Mouse (Mus musculus) liver (tissue): Measurements from ENCODE around the gene Prkacb.

ENCODE experiments used
- DNase-seq: peaks from one replicate; pipeline ENCODE4 v3.0.0-alpha.2; 2020; ENCODE audit warnings: mixed read lengths

Gene Prkacb

DNA sequence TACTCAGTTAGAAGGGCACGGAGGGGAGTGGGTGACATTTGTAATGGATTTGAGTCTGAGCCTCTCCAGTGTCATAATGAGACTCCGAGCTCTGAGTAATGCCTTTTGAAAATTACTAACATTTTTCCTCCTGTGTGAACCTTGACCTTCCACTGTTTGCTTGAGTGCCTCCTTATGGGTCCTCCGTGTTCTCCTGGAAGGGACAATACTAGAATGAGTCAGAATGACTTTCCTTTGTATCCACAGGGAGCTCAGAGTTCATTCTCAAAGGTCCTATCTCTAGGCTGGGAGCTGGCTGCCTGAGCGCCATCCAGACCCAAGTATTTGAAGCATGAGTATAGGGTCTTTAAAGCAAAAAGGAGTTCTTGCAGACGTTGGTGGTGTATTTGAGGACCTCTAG lies 94.5 kb downstream of the Prkacb start:
- no peak for DNase-seq

DNA sequence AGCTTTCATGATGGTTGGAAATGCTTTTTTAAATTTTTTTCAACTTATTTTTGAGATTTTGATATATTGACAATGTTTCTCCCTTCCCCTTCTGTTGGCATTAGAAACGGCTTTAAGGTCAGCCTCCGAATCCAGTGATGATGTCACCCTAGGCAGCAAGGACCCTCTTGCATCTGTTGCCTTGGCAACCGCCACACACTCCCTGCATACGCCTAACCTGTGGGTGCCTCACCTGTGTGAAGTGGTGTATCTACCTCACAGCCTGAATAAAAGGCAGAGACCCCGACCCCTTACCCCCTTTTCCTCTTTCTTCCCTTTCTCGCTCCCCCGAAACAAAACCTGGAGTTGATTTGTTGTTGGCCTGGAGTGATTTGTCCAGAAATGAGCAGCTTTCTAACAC lies 100.5 kb downstream of the Prkacb start:
- no peak for DNase-seq

DNA sequence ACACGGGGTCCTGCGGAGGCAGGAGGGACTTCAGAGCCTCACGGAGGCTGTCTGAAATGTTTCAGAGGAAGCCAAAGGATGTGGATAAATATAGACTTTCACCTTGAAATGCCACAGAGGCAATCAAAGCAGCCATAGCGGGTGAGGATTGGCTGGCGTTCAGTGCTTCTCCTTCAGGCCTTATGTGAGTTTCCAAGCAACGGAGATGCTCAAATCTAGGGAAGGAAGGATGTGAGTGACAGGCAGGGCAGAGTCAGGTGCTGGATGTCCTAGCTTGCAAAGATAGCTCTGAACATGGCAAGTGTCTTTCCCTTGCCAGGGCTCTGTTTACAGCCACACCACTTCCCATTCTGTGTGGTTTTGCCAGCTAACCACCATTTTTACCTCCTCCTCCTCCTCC lies 101.2 kb downstream of the Prkacb start:
- DNase-seq = no peak

DNA sequence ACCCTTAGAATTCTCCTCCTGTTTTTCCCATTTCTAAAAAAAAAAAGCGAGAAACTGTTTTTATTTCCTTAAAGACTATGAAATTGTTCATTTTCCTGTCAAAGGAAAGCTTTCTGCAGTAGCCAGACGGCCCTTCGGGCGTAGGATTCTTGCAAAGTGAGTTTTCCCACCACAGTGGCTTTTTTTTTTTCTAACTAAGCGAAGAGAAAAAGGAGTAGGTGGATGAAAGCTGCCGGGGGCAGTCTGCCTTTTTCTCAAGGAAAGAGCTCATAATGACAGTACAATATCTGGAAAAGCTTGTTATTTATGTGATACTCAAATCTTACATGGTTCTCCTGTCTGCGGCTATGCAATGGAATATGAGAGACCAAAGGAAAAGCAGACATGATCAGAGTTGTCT lies 101.7 kb downstream of the Prkacb start:
- no peak for DNase-seq

DNA sequence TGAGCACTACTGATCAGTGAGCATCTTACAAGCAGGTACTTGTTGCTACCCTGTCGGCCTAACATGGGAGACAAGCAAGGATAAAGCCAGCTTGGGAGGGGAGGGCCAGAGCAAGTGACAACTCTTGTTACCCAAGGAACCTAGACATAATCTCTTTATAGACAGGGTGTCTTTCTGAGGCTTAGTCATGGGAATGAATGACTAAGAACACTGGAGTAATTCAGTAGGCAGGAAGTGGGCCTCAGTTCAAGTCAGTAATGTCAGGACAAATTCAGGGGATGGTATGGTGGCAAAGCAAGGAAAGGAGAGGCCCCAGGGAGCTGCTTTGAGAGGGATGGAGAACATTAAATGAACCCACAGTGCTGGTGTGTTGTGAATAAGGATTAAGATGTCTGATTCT lies 103.7 kb downstream of the Prkacb start:
- DNase-seq = no peak

DNA sequence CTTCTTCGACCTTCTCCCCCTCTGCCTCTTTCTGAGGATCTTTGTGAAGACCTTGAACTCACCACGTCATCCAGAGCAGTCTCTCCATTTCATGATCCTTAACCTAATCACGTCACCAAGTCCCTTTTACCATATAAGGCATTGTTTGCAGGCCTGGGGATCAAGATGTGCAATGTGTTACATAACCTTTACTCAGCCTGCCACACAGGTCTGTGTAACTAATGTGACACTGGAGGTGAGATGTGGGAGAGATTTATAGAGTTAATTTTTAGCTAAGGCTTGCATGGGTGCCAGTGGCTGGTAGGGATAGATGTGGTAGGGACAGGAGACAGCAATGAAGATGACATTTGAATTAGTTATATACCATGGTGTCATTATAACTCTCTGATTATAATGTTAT lies 104.4 kb downstream of the Prkacb start:
- no peak for DNase-seq

DNA sequence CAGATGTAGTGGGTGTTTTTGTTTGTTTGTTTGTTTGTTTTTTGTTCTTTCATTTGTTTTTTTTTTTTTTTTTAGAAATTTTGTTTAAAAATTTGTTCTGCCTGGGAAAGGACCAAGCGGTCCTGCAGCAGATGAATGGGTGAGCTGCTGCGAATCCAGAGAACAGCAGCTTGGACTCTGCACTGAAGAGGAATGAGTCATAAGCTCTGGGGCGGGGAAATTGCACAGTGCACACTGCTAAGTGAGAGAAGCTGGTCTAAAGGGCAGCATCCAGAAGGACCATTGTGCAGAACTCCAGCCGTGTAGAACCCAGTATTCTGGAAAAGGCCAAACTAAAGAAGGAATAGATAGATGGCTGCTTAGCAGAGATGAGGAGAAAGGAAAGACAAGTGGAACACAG lies 108.7 kb downstream of the Prkacb start:
- no peak for DNase-seq

DNA sequence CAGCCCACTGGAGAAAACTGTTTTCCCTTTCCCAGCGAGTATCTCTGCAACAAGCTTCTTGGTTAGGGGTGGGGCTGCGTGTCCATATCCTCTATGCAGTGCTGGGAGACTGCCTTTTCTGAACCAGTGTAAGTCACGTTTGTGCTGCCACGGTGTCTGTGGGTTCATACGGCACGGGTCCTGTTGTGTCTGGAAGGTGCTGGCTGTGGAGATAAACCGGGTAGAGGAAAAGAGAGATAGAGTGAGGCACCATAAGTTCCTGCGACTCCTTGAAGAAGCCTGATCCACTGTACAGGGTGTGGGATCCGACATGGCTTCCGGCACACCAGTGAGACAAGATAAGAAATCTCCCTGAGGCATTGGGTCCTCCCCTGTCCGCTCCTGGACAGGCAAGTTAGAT lies 112.7 kb downstream of the Prkacb start:
- DNase-seq = peak; percentile 67

DNA sequence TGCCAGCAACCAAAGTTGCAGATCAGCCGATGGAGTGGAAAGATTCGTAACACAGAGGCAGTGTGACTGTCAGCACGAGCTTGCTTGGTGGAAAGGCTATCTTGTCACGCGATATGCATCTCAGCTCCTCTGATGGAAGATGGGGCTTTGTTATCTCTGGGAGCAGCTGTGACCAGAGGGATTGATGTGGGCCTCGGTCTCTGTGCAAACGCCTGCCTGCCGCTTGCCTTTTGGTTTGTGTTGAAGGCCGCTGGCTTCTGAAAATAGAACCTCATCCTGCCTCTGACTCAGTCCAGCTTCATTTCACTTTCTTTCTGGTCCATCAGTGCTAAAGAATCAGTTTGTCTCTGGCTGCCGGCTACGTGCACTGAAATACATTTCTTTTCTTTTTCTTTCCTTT lies 113.8 kb downstream of the Prkacb start:
- DNase-seq = peak; percentile 55

DNA sequence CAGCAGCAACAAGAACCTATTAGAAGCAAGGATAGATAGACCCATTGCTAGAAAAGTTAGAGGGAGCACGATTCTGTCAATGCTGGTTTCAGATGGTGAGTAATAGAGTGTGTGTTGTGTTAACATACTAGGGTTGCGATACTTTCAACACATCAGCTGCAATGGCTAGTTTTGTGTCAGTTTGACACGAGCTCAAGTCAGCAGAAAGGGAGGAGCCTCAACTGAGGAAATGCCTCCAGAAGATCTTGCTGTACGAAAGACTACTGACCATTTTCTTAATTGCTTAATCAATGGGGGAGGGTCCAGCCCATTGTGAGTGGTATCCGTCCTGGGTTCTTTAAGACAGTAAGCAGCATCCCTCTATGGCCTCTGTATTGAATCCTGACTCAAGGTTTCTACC lies 120.2 kb downstream of the Prkacb start:
- no peak for DNase-seq

DNA sequence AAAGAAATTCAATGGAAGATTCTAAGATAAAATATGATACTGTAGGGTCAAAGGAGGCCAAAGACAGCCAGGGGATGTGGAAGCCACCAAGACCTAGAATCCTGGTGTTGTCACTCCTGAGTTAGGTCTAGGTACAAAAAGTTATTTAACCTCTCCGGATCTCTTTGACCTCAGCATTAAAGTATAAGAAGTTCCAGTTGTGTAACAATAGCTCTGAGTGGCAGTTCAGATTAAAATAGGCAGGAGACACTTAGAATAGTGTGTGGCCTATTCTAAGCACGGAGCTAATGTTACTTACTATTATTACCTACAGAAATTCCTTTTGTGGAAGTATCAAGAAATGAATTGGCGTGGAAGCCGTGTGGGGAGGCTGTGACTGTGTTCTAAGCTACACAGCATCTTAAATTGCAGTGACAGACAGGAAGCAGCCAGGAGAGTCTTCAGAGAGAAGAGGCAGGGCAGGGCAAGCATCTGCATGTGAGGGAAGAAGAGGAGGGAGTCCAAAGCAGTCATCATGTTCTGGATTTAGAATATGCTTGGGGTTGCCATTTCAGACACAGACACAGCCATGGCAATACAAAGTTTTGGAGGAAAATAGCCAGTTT lies 125.6 kb downstream of the Prkacb start:
- DNase-seq = no peak

DNA sequence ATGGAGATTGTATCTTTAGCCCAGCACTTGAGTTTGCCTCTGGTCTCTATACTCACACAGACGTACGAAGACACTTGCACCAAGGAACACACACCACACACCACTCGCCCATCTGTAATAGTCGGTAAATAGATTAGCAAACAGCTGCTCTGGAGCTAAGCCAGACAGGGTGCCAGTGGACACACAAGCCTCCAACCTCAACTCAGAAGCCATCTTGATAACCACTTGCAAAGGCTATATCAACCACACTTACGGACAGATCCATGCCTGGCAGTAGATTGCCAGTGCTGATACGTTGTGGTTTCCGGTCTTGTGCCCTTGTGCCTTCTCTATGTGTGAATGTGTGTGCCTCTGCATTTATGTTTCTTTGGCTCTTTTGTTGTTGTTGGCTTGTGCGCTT lies 126.4 kb downstream of the Prkacb start:
- no peak for DNase-seq

DNA sequence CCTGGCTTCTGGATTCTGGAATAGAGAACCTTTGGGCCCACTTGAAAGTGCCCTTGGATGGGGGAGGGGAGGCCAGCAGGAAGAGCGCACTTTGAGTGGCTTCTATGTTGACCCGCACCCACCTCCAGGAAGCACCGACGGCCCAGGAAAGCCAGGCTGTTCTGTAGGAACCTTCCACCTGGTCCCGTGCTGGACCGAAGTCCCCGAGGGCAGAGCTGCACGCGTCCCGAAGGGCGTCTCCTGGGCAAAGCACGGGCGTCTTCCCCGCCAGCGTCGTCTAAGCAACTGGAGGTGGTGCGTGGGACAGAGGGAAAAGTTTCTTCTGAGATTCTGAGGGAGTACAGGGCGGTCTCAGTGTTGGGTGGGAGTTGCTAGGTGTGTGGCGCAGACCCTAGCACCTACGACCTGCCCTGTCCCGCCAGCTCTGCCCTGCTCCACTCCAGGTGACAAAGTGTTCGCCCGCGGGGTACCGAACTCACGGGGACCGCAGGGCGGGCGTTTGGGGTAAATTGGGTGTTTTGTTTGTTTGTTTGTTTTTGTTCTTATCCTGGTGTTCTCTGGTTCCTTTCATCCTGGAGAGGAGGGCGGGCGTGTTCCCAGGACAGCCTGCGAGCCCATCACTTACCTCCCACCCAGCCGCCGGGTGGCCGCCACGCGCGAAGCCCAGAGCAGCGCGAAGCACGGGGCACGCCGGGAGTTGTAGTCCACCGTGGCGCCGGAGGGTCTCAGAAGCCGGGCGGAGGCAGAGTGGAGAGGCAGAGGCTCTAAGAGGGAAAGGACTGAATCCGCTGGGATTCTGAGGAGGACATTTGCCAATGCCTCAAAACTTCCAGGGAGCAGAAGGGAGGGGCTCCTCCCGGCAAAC lies 127.7 kb downstream of the Prkacb start, which contains the start of gene Samd13:
Gene Samd13, minus strand, starts transcription at position 782 of the 865 bp plus-strand sequence.
- peak; percentile 58 for DNase-seq

DNA sequence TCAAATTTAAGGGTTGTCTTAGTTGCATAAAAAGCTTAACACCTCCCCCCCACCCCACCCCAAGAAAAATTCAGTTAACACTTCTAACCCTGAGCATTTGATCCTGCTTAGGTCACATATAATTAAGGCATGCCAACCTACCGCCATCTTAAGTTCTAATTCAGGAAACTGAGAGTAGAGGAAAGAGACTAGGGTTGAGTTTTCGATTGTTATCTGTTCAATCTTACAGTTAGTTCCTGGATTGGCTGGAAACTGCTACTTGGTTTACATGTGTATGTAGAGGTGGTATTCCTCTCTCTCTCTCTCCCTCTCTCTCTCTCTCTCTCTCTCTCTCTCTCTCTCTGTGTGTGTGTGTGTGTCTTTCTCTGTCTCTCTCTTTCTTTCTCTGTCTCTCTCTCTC lies 129.7 kb downstream of the Prkacb start:
- DNase-seq = no peak

DNA sequence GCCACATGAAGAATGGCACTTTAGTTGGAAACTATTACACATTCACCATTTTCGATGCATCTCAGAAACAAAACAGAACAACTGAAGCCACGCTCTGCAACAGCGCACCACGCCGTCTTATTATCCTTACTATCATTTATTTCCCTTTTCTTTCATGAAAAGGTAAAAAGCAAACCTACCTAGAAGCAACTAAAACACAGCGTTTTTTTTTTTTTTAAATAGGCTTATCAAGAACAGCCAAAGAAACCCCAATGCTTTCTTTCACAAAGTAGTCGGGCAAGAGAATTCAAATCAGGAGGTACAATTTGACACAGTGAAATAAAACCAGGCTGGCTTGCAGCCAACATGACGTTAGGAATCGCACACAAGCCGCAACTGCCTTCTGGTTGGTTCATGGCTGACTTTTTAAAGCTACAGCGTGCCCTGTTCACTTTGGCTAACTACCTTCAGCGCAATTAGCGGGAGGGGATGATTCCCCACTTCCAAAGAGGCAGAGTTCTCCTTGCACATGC lies 130.6 kb downstream of the Prkacb start:
- peak; percentile 36 for DNase-seq

DNA sequence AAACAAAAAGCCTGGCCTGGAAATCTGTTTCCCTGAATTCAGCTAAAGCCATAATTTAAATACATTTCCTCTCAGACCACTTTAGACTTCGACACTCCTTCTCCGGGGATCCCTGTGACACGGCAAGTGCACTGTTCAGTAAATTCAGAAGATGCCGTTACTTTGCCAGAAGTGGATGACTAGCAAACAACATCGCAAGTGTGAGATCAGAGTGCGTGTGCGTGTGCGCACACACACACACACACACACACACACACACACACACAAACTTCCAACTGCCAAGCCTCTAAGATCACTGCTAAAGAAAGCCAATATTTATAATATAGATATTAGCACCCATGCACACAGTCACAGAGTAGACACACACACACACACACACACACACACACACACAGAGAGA lies 131.1 kb downstream of the Prkacb start:
- DNase-seq = no peak

DNA sequence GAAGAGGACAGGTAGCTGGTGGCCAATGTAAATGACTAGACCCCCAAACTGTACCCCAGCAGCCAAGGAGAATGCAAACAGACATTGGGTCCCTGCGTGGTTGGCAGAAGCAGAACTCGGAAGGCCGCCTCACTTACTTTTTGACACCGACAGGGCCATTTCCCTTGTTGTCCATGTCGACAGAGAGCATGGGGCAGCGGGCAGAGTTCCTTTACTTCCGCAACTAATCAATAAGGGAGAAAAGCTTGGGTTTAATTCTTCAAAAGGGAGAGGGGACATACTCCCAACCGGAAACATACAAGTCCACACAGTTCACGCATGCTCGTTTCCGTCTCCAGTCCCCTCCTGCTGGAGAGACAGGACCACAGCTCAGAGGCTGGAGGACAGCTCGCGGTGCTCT lies 132.2 kb downstream of the Prkacb start:
- DNase-seq = no peak

DNA sequence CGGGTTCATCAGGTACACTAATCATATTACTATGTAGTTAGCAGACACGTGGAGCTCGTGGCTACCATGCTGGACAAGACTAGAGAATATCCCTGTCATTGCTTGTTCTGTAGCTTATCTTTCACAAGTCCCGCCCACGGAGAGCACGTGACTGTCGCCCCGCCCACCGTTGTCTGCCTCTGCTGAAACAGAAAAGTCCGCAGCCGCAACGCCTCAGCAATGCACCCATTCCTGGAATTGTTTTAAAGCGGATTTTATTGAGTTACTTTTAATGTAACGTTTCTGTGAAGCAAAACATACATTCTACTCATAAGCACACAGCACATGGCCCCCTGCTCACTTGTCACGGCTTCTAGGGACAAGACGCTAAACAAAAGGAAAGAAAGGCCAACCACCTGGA lies 133.1 kb downstream of the Prkacb start:
- no peak for DNase-seq
